Mouse (Mus musculus) bone marrow, adult 2 months (tissue): Measurements from ENCODE around the gene Gab1. TPM values are rescaled to one million over a fixed set of nuclear protein-coding genes. Genes with fewer than 3 reads are reported as not detected.
A peak's percentile ranks its signal among the peaks of the same experiment; 100 is the strongest.

Experiments used
- H3K27ac ChIP-seq: fragments of 200-500 bp; 2 replicates; pipeline ENCODE4 v1.5.1; 2012; ENCODE audit warnings: low read depth, mild to moderate bottlenecking, control low read depth, inconsistent platforms, low read length; ENCODE audit not compliant: control insufficient read depth, poor library complexity, insufficient read depth
- H3K4me1 ChIP-seq: fragments of 200-500 bp; 2 replicates; pipeline ENCODE4 v1.6.1; 2011; ENCODE audit warnings: low read length; ENCODE audit not compliant: control insufficient read depth, insufficient read depth
- H3K4me3 ChIP-seq: fragments of 200-500 bp; replicated peaks from 2 replicates; pipeline ENCODE3; 2011; ENCODE audit warnings: mild to moderate bottlenecking, low read depth, low read length, control low read depth; ENCODE audit not compliant: control insufficient read depth
- CTCF ChIP-seq: fragments of 200-500 bp; IDR thresholded peaks from 2 replicates; pipeline ENCODE4 v1.5.1; 2011; ENCODE audit warnings: low read length, control low read depth; ENCODE audit not compliant: control insufficient read depth, insufficient read depth
- POLR2A ChIP-seq: fragments of 200-500 bp; IDR thresholded peaks from 2 replicates; pipeline ENCODE4 v1.6.1; 2011; ENCODE audit warnings: low read depth, mild to moderate bottlenecking, control low read depth, low read length, borderline replicate concordance; ENCODE audit not compliant: control insufficient read depth
- WGBS: fragments of 180-500 bp; shearing (Covaris S2); methylation state at CpG from one replicate; pipeline ENCODE4 v1.1.7; 2018; 5-methylcytosine and 5-hydroxymethylcytosine counted together
- polyA plus RNA-seq: library from polyadenylated mRNA; stranded (reverse); fragments of >200 nt; gene quantifications from 2 replicates; pipeline ENCODE4 v1.2.4, GENCODE M21; 2011; ENCODE audit warnings: low replicate concordance; ENCODE audit not compliant: missing spikeins, insufficient read depth, insufficient read length

Gab1 gene
- polyA plus RNA-seq, 1 experiment = 13.6 TPM

GRCm38 (mm10) chr8:80804066-80804619, 76.2 kb downstream of the Gab1 start:
- TF ChIP-seq CTCF (no peak), POLR2A (no peak)
- Histone ChIP-seq H3K4me1 (no peaks in the 10 kb centered on the region), H3K4me3 (no peak overlapping the region), H3K27ac (no peak overlapping the region)
- 77% methylated on average over 4 of the region's 4 CpGs for WGBS

- no peak overlapping the region for H3K4me3 ChIP-seq
- TF ChIP-seq POLR2A (no peak), CTCF (peak; percentile 17; the same call in 1 of the 2 replicates)
These were observed 81.5 kb downstream of the Gab1 start for GRCm38 (mm10) chr8:80798778-80799177.

GRCm38 (mm10) chr8:80798198-80798777, 82.0 kb downstream of the Gab1 start:
- 88% methylated on average over 7 of the region's 7 CpGs for WGBS
- H3K4me3 ChIP-seq = no peak overlapping the region

More at GRCm38 (mm10) chr8:80798778-80799177, 81.5 kb downstream of the Gab1 start:
- Histone ChIP-seq H3K4me1 (no peaks in the 10 kb centered on the region; the same call in 1 of the 2 replicates), H3K27ac (no peak overlapping the region)
- WGBS = 87% methylated on average over 3 of the region's 3 CpGs

GRCm38 (mm10) chr8:80796070-80796469, 84.2 kb downstream of the Gab1 start:
- H3K27ac ChIP-seq = no peak overlapping the region
- peaks cover 2% of the 10 kb centered on the region; the same call in 1 of the 2 replicates for H3K4me1 ChIP-seq
- no peak overlapping the region for H3K4me3 ChIP-seq
- TF ChIP-seq POLR2A (no peak), CTCF (no peak)
- WGBS = 76% methylated on average over 4 of the region's 4 CpGs

More at GRCm38 (mm10) chr8:80798198-80798777, 82.0 kb downstream of the Gab1 start:
- TF ChIP-seq CTCF = no peak
- no peak for TF ChIP-seq POLR2A
- H3K4me1 ChIP-seq = no peaks in the 10 kb centered on the region; the same call in 1 of the 2 replicates
- no peak overlapping the region for H3K27ac ChIP-seq

GRCm38 (mm10) chr8:80794585-80795509, 85.5 kb downstream of the Gab1 start:
- H3K4me3 ChIP-seq = no peak overlapping the region
- WGBS = 88% methylated on average over 19 of the region's 19 CpGs

GRCm38 (mm10) chr8:80793791-80794515, 86.4 kb downstream of the Gab1 start:
- Histone ChIP-seq H3K4me1 (peaks cover 2% of the 10 kb centered on the region; the same call in 1 of the 2 replicates), H3K4me3 (no peak overlapping the region), H3K27ac (0 out of 2 replicates have a peak overlapping the region, but pooled peaks have one; percentile 36)
- 21% methylated on average over 11 of the region's 11 CpGs for WGBS
- TF ChIP-seq POLR2A = no peak
- no peak for TF ChIP-seq CTCF

More at GRCm38 (mm10) chr8:80794585-80795509, 85.5 kb downstream of the Gab1 start:
- TF ChIP-seq CTCF = no peak
- TF ChIP-seq POLR2A = no peak
- no peak overlapping the region for H3K27ac ChIP-seq
- peaks cover 2% of the 10 kb centered on the region; the same call in 1 of the 2 replicates for H3K4me1 ChIP-seq

- Histone ChIP-seq H3K27ac (no peak overlapping the region), H3K4me3 (no peak overlapping the region), H3K4me1 (peaks cover 2% of the 10 kb centered on the region; the same call in 1 of the 2 replicates)
- no peak for TF ChIP-seq POLR2A
- no peak for TF ChIP-seq CTCF
- WGBS = 86% methylated on average over 5 of the region's 5 CpGs
These were observed 88.1 kb downstream of the Gab1 start for GRCm38 (mm10) chr8:80792214-80792613.
